Mouse (Mus musculus) c-Kit-negative CD71-positive TER-119-positive erythroid progenitor cells, embryonic 14.5 days (primary cell): ENCODE data around the gene Armc5.
A peak's percentile ranks its signal among the peaks of the same experiment; 100 is the strongest.

Experiments used
- DNase-seq: peaks from one replicate; pipeline ENCODE4 v3.0.0-alpha.2; 2013; ENCODE audit warnings: low read depth, low spot score

Armc5 gene

DNA sequence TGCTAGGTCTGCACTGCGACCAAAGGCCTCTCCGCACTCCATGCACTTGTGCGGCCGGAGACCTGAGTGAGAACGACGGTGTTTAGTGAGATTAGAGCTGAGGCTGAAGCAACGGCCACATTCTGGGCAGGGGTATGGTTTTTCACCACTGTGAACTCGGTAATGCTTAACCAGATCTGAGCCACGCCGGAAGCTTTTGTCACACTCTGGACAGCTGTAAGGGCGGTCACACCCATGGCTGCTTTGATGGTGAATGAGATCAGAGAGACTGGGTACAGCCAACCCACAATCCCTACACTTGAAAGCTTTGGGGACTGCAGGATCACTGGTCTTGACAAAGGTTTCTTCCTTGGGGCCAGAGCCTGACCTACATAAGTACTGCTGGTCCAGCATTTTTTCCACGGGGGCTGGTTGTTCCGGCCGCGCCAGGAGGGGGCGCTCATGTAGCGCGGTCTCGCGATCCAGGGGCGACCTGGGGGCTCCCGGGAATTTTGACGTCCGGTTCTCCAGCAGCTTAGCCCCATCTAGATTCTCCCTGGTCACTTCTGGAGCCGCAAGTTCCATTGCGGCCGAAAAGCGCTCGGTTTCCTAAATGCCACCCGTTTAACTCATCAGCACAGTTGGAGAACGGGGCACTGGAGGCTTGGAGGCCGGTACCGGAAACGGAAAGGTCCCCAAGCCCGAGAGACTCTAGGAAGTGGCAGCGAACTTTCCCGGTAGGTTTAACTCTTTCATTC, at the start of gene Armc5:
Gene Armc5 (plus strand): TSS at position 487 of the 737 bp plus-strand sequence.
- peak; percentile 67 for DNase-seq

GRCm38 (mm10) chr7:128201607-128202006, 35.5 kb upstream of the Armc5 start:
- DNase-seq = no peak

DNA sequence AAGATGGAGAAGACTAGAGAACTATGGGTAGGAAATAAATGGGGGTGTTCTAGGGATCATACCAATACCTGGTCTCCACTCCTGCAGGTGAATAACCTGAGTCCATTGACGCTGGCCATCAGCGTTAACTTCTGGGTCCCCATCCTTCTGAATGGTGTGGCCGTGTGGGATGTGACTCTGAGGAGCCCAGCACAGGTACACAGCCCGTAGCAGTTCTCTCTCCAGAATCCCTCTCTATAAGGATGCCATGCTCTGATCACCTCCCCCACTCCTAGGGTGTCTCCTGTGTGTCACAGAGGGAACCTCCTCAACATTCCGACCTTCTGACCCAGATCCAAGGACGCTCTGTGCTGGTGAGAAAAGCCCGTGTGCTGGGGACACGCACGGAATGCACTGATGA, 34.1 kb upstream of the Armc5 start:
- DNase-seq = no peak

DNA sequence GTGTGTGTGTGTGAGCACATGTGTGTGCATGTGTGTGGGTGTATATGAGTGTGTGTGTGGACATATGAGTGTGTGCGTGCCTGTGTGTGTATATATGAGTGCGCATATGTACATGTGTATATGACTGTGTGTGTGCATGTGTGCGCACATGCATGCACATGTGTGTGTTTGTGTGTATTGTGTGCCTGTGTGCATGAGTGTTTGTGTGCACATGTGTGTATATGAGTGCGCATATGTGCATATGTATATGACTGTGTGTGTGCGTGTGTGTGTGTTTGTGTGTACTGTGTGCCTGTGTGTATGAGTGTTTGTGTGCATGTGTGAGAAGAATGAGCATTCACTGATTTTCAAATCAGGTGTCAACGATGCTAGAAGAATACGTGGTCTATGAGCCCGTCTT, 33.0 kb upstream of the Armc5 start:
- DNase-seq = no peak

DNA sequence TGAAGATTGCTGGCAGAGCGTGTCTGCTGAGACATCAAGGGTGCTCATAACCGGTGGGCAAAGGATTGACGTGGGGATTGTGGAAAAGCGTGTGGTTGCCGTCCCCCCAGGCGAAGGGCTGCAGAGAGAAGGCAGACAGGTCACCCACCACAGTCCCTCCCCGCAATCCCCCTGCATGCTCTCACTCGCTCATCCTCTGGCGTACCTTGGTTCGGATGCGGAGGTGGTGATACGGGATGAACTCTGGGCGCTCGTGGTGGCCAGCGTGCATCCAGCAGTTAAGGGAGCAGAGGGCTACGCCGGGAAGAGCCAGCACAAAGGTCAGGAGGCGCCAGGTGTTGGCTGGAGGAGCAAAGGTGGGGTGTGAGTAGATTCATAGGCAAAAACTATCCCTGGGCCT, 31.4 kb upstream of the Armc5 start:
- no peak for DNase-seq

GRCm38 (mm10) chr7:128206152-128206551, 31.0 kb upstream of the Armc5 start, which contains the start of gene Cox6a2:
Gene Cox6a2 (minus strand): TSS chr7:128206387.
- DNase-seq = no peak

DNA sequence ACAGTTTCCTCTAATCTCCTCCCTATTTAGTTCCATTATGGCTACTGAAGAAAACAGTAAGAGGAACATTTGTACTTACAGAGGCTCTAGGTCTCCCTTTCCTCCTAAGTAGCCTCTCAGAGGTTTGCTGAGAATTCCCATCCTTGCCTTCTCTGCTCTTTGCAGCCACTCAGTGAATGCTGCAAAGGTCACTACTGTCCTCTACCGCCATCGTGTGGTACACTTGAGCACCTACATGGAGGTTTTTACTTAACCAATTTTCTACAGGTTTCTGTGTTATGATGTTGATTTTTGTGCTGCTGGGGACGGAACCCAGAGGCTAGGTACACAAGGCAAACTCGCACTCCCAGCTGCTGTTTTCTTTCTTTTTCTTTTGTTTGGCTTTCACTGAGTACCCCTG, 29.0 kb upstream of the Armc5 start:
- DNase-seq = peak; percentile 34

GRCm38 (mm10) chr7:128209826-128210225, 27.3 kb upstream of the Armc5 start:
- no peak for DNase-seq

- no peak for DNase-seq
Measured at GRCm38 (mm10) chr7:128219952-128220351, 17.2 kb upstream of the Armc5 start.

GRCm38 (mm10) chr7:128220936-128221335, 16.2 kb upstream of the Armc5 start:
- DNase-seq = no peak

- no peak for DNase-seq
Measured at GRCm38 (mm10) chr7:128231741-128232140, 5.4 kb upstream of the Armc5 start.

DNA sequence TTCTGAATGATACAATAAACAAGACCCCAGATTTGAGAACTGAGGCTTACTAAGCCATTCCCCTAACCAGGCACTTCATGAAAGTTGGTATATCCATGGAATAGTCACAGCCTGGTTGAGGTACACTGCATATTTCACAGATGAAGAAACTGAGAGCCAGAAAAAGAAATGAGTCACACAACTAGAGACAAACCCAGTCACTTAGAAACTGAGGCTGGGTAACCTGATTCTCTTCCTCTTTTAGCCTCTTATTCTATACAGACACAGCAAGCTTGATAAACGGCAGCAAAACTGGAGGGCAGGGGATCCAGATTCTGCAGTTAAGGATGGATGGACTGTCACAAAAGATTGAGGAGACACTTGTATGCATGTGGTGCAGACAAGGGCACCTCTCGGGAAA, 2.3 kb upstream of the Armc5 start:
- DNase-seq = no peak

DNA sequence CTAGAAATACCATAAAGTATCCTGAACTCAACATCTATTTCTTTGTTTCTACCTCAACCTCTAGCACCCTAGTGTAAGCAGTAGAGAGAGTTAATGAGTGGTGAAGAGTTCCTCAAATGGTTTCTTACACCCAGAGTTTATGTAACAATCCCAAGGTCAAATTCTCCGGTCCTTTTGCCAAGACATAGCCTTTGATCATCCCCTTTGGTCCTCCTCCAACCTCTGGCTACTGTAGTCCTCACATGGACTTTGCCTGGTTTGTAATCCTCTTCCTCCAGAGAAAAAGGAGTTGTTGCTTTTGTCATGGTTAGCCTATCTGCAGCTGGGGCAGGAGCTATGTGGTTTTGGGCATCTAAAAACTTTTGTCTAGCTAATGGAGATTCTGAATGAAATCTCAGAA, 1.7 kb upstream of the Armc5 start:
- no peak for DNase-seq

DNA sequence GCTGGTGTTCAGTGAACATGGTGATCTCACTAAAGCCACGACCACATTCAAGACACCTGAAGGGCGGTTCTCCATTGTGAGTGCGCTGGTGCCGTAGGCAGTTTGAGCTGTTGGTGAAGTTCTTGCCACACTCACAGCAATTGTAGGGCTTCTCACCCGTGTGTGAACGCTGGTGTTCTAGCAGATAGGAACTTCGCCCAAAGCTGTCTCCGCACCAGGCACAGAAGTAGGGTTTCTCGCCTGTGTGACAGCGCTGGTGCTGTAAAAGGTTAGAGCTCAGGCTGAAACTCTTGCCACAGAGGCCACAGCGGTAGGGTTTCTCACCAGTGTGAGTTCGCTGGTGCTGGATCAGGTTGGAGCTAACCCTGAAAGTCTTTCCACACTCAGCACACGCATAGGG, 716 bp upstream of the Armc5 start:
- DNase-seq = no peak

GRCm38 (mm10) chr7:128237593-128237926, 418 bp downstream of the Armc5 start:
- no peak for DNase-seq

DNA sequence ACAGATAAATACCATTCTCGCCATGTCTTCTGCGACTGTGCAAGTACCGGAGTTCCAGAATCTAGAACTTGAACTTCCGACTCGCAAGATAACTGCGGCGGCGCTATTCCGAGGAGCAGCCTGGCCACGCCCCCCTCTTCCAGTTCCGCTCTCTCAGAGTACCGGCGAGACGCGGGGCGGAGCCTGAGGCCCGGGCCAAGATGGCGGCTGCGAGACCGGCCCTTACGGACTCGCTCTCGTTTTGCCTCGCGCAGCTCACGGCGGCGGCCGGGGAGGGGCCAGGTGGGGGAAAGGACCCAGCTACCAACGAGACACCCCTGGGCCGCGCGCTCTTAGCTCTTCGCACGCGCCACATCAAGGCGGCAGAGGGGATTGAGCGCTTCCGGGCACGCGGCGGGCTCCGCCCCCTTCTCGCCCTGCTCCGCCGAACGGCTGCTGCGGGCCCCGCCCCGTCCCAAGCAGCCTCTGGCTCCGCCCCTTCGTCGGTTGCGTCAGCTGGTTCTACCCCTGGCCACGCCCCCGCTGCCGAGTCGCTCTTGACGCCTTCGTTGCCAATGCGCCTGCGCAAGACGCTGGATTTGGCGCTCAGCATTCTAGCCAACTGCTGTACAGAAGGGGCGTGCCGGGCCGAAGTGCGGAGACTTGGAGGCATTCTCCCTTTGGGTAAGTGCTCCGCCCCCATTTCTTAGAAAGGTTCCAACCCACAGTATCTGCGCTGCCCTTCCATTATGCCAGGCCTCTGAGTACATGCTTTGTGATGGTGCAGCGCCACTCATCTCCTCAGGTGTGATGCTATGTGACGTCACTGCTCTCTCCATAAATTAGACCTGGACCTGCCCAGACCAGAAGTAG, 1.0 kb downstream of the Armc5 start, which contains the start of gene 9130023H24Rik:
Gene 9130023H24Rik (minus strand): TSS at position 105 of the 852 bp plus-strand sequence.
- DNase-seq = peak; percentile 100

- peak; percentile 67 for DNase-seq
Measured at GRCm38 (mm10) chr7:128238991-128239390, 1.8 kb downstream of the Armc5 start.

DNA sequence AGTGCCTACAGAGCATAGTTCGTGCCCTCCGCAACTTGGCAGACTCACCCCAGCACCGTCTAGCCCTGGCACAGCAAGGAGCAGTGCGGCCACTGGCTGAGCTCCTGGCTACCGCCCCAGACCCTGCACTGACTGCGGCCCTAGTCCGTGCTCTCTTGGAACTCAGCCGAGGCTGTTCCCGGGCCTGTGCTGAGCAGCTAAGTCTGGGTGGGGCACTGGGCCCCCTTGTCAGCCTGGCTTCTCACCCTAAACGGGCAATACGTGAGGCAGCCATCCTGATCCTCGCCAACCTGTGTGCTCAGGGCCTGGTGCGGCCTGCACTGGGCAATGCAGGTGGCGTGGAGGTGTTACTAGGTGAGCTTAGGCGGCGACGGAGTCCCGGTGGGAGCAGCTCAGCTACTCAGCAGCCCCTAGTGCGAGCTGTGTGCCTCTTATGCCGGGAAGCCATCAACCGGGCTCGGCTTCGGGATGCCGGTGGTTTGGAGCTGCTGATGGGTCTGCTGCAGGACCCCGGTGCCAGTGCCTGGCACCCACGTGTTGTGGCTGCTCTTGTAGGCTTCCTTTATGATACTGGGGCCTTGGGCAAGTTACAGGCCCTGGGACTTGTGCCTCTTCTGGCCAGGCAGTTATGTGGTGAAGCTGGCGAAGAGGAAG, 3.1 kb downstream of the Armc5 start:
- DNase-seq = no peak

DNA sequence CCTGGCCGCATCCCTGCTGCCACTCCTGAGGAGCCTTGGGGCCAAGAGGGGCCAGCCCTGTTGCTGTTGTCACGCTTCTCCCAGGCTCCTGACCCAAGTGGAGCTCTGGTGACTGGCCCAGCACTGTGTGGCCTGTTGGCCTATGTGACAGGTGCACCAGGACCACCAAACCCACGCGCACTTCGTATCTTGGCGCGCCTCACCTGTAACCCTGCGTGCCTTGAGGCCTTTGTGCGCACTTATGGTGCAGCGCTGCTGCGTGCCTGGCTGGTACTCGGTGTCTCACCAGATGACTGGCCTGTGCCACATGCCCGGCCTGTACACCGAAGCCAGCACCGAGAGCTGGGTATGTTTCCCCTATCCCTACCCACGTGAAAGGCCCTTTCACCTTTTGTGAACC, 5.2 kb downstream of the Armc5 start:
- no peak for DNase-seq

DNA sequence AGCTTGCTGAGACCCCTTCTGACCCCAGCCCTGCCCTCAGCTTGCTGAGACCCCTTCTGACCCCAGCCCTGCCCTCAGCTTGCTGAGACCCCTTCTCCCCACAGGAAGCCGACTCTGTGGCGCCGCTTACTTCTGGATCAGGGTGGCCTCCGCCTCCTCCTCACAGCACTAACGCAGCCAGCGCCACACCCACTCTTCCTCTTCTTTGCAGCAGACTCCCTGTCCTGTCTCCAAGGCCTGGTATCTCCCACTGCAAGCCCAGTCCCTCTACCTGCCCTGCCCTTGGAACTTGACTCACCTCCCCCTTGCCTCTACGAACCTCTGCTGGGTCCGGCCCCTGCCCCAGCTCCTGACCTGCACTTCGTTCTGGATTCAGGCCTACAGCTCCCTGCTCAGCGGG, 6.8 kb downstream of the Armc5 start:
- DNase-seq = no peak

GRCm38 (mm10) chr7:128244410-128245025, 7.4 kb downstream of the Armc5 start:
- no peak for DNase-seq

DNA sequence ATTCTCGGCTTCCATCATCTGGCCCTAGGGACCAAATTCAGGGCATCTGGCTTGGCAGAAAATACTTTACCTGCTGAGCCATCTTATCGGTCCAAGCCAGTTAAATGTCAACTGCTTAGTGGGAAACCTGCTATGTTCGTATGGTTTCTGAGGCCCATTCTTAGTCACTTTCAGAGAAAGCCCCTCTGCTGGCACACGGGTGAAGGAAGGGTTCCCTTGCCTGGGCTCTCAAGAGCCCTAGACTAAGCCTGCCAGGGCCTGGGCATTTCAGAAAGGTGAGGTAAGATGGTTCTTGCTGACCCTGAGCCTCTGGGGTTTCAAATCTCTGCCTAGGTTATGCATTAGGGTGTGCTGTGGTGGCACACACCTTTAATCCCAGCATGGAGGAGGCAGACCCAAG, 8.4 kb downstream of the Armc5 start:
- no peak for DNase-seq
